Mouse (Mus musculus): ENCODE data around the gene Dusp3.

- TF ChIP-seq GATA1 (IDR thresholded peaks at IDR 0.05; ENCODE audit: low read length) (no peak), TAL1 (IDR thresholded peaks at IDR 0.05; ENCODE audit: low read length) (no peak)
Observed at GRCm38 (mm10) chr11:101986913-101987312, at the start of gene Dusp3.
